Mouse (Mus musculus) midbrain, postnatal 0 days (tissue): ENCODE results near the gene Ubr2. TPM values are rescaled to one million over a fixed set of nuclear protein-coding genes. Genes with fewer than 3 reads are reported as not detected.

Source experiments
- ATAC-seq: fragments of 200-750 bp; cut with Nextera tagmentation; 2 replicates; pipeline ENCODE4 v1.8.0; 2017; ENCODE audit warnings: moderate number of reproducible peaks, mild to moderate bottlenecking, moderate TSS enrichment, moderate library complexity; ENCODE audit not compliant: low FRiP score
- DNase-seq: peaks from one replicate; pipeline ENCODE4 v3.0.0-alpha.2; 2015; ENCODE audit warnings: low spot score
- H3K27ac ChIP-seq: fragments of 300-500 bp; sonication (generic); 2 replicates; pipeline ENCODE4 v1.5.1; 2014; ENCODE audit warnings: low read depth, mild to moderate bottlenecking, low read length, mixed read lengths
- H3K27me3 ChIP-seq: fragments of 300-500 bp; sonication (generic); 2 replicates; pipeline ENCODE4 v1.6.1; 2014; ENCODE audit warnings: low read length, control low read depth, mixed read lengths; ENCODE audit not compliant: insufficient read depth
- H3K36me3 ChIP-seq: fragments of 300-500 bp; sonication (generic); 2 replicates; pipeline ENCODE4 v1.6.1; 2014; ENCODE audit warnings: low read length, control low read depth, mixed read lengths; ENCODE audit not compliant: insufficient read depth
- H3K4me1 ChIP-seq: fragments of 300-500 bp; sonication (generic); 2 replicates; pipeline ENCODE4 v1.6.1; 2014; ENCODE audit warnings: mild to moderate bottlenecking, control low read depth, antibody characterized with exemption, low read length, mixed read lengths; ENCODE audit not compliant: insufficient read depth
- H3K4me2 ChIP-seq: fragments of 300-500 bp; sonication (generic); 2 replicates; pipeline ENCODE4 v1.6.1; 2014; ENCODE audit warnings: low read depth, mild to moderate bottlenecking, low read length, mixed read lengths; ENCODE audit not compliant: poor library complexity, severe bottlenecking
- H3K4me3 ChIP-seq: fragments of 300-500 bp; sonication (generic); 2 replicates; pipeline ENCODE4 v1.5.1; 2014; ENCODE audit warnings: low read depth, mild to moderate bottlenecking, low read length, moderate library complexity
- H3K9ac ChIP-seq: fragments of 300-500 bp; sonication (generic); replicated peaks from 2 replicates; pipeline ENCODE4 v1.6.1; 2014; ENCODE audit warnings: mild to moderate bottlenecking, low read length, moderate library complexity, mixed read lengths; ENCODE audit not compliant: poor library complexity, severe bottlenecking
- H3K9me3 ChIP-seq: fragments of 300-500 bp; sonication (generic); 2 replicates; pipeline ENCODE4 v1.6.1; 2016; ENCODE audit warnings: low read length, control low read depth
- CTCF ChIP-seq: IDR thresholded peaks from 2 replicates; pipeline ENCODE4 v1.5.1; 2016; ENCODE audit warnings: antibody characterized with exemption, mild to moderate bottlenecking
- WGBS: fragments of 180-500 bp; shearing (Covaris S2); extraction: QIAGEN DNeasy Blood & Tissue Kit; methylation state at CpG from one replicate; pipeline ENCODE4 v1.1.7; 2014; 5-methylcytosine and 5-hydroxymethylcytosine counted together
- polyA plus RNA-seq: library from polyadenylated mRNA; unstranded; fragments of >200 nt; fragmentation: Nextera tagmentation; extraction: Ambion mirVana; gene quantifications from 2 replicates; pipeline ENCODE4 v1.2.1, GENCODE M21; 2015
- total RNA-seq: library from RNA; depleted of rRNA; stranded (reverse); fragments of >200 nt; gene quantifications from 2 replicates; pipeline ENCODE4 v1.2.3, GENCODE M21; 2014; rRNA removed

The Ubr2 gene
- total and polyA plus RNA-seq, 2 experiments from 2014 or later, result 9.8 to 26.0 TPM

- H3K4me3 ChIP-seq, result no peak overlapping the region
- no peak overlapping the region for H3K9ac ChIP-seq
- H3K4me1 ChIP-seq, result no peaks in the 10 kb centered on the region
- TF ChIP-seq CTCF, result no peak
- H3K27ac ChIP-seq, result no peak overlapping the region
- no peaks in the 10 kb centered on the region; the same call in 1 of the 2 replicates for H3K36me3 ChIP-seq
- DNase-seq, result no peak
- H3K9me3 ChIP-seq, result no peaks in the 10 kb centered on the region
- H3K27me3 ChIP-seq, result no peaks in the 10 kb centered on the region
- 78% methylated on average over 2 of the region's 2 CpGs for WGBS
- H3K4me2 ChIP-seq, result no peak overlapping the region
- no peak for ATAC-seq
Measured at GRCm38 (mm10) chr17:46880322-46880721, 130.0 kb downstream of the Ubr2 start.

GRCm38 (mm10) chr17:46879841-46880311, 130.5 kb downstream of the Ubr2 start:
- DNase-seq, result peak; percentile 40
- no peak for TF ChIP-seq CTCF
- no peak overlapping the region for H3K9ac ChIP-seq
- no peaks in the 10 kb centered on the region; the same call in 1 of the 2 replicates for H3K36me3 ChIP-seq
- no peaks in the 10 kb centered on the region for H3K9me3 ChIP-seq
- no peak for ATAC-seq
- no peaks in the 10 kb centered on the region for H3K4me1 ChIP-seq
- H3K4me2 ChIP-seq, result no peak overlapping the region
- H3K27me3 ChIP-seq, result no peaks in the 10 kb centered on the region
- 44% methylated on average over 14 of the region's 14 CpGs for WGBS
- H3K27ac ChIP-seq, result no peak overlapping the region
- no peak overlapping the region for H3K4me3 ChIP-seq

Other genes starting within 250 kb of the Ubr2 start
- gene Ptcra, start 246.8 kb downstream of the Ubr2 start, total RNA-seq, result not detected in 2 replicates
- 0.17 and 0.20 TPM in 2 replicates for gene Ptcra, start 246.8 kb downstream of the Ubr2 start, polyA plus RNA-seq
- 39.2 and 39.3 TPM in 2 replicates for gene 2310039H08Rik, start 237.9 kb downstream of the Ubr2 start, total RNA-seq
- 56.6 and 59.2 TPM in 2 replicates for gene 2310039H08Rik, start 237.9 kb downstream of the Ubr2 start, polyA plus RNA-seq
- gene Rpl7l1, start 227.9 kb downstream of the Ubr2 start, total RNA-seq, result 42.3 and 43.2 TPM in 2 replicates
- gene Rpl7l1, start 227.9 kb downstream of the Ubr2 start, polyA plus RNA-seq, result 67.6 and 69.7 TPM in 2 replicates
- gene Bicral, start 152.1 kb downstream of the Ubr2 start, total RNA-seq, result 31.2 and 31.6 TPM in 2 replicates
- gene Bicral, start 152.1 kb downstream of the Ubr2 start, polyA plus RNA-seq, result 6.5 and 7.0 TPM in 2 replicates
- 43.1 and 46.3 TPM in 2 replicates for gene Tbcc, start 119.9 kb downstream of the Ubr2 start, total RNA-seq
- gene Tbcc, start 119.9 kb downstream of the Ubr2 start, polyA plus RNA-seq, result 49.9 and 51.2 TPM in 2 replicates
- gene Prph2, start 100.1 kb downstream of the Ubr2 start, total RNA-seq, result not detected in 2 replicates
- not detected in 2 replicates for gene Prph2, start 100.1 kb downstream of the Ubr2 start, polyA plus RNA-seq